Mouse (Mus musculus): ENCODE results near the gene Csnk1e. TPM values are rescaled to one million over a fixed set of nuclear protein-coding genes. Genes with fewer than 3 reads are reported as not detected.

The Csnk1e gene
- polyA plus RNA-seq, 1 experiment from 2014 or later: 216 TPM

- Histone ChIP-seq H3K36me3 (peaks cover 2% of the 10 kb centered on the region; the same call in 1 of the 2 replicates), H3K9me3 (replicated peaks) (no peaks in the 10 kb centered on the region), H3K9ac (replicated peaks) (peak overlapping the region; percentile 38), H3K4me2 (peak overlapping the region; percentile 90), H3K27ac (replicated peaks) (0 out of 2 replicates have a peak overlapping the region, but pooled peaks have one; percentile 28), H3K27me3 (replicated peaks) (0 out of 2 replicates have a peak, but pooled peaks cover 3% of the 10 kb centered on the region), H3K4me1 (peaks cover 51% of the 10 kb centered on the region), H3K4me3 (replicated peaks) (peak overlapping the region; percentile 99)
- 45% methylated on average over 7 of the region's 7 CpGs for WGBS
- no peak for ATAC-seq (ENCODE audit: low FRiP score)
Measured at GRCm38 (mm10) chr15:79400975-79401365, 54.4 kb downstream of the Csnk1e start.

- no peak for ATAC-seq (ENCODE audit: low FRiP score)
- Histone ChIP-seq H3K9me3 (replicated peaks) (no peaks in the 10 kb centered on the region), H3K9ac (replicated peaks) (no peak overlapping the region), H3K36me3 (peaks cover 2% of the 10 kb centered on the region; the same call in 1 of the 2 replicates), H3K27ac (replicated peaks) (0 out of 2 replicates have a peak overlapping the region, but pooled peaks have one; percentile 28), H3K4me1 (peaks cover 55% of the 10 kb centered on the region), H3K4me3 (replicated peaks) (0 out of 2 replicates have a peak overlapping the region, but pooled peaks have one; percentile 99), H3K4me2 (peak overlapping the region; percentile 90), H3K27me3 (replicated peaks) (0 out of 2 replicates have a peak, but pooled peaks cover 3% of the 10 kb centered on the region)
- WGBS: 78% methylated on average over 6 of the region's 6 CpGs
Measured at GRCm38 (mm10) chr15:79400134-79400974, 55.0 kb downstream of the Csnk1e start.

- H3K36me3 ChIP-seq: peaks cover 2% of the 10 kb centered on the region; the same call in 1 of the 2 replicates
- H3K9ac ChIP-seq (replicated peaks): no peak overlapping the region
- peaks cover 65% of the 10 kb centered on the region for H3K4me1 ChIP-seq
- WGBS: 78% methylated on average over 14 of the region's 14 CpGs
- H3K27ac ChIP-seq (replicated peaks): no peak overlapping the region; the same call in 1 of the 2 replicates
- ATAC-seq (ENCODE audit: low FRiP score): no peak
- 0 out of 2 replicates have a peak, but pooled peaks cover 3% of the 10 kb centered on the region for H3K27me3 ChIP-seq (replicated peaks)
- no peak overlapping the region for H3K4me2 ChIP-seq
- H3K9me3 ChIP-seq (replicated peaks): no peaks in the 10 kb centered on the region
- H3K4me3 ChIP-seq (replicated peaks): no peak overlapping the region
Measured at GRCm38 (mm10) chr15:79399231-79400052, 55.9 kb downstream of the Csnk1e start.

- no peak overlapping the region for H3K27ac ChIP-seq (replicated peaks)
- H3K27me3 ChIP-seq (replicated peaks): no peaks in the 10 kb centered on the region
- H3K4me1 ChIP-seq: peaks cover 73% of the 10 kb centered on the region
- 83% methylated on average over 11 of the region's 11 CpGs for WGBS
- no peak overlapping the region for H3K9ac ChIP-seq (replicated peaks)
- H3K9me3 ChIP-seq (replicated peaks): no peaks in the 10 kb centered on the region
- no peak overlapping the region for H3K4me3 ChIP-seq (replicated peaks)
- no peak for ATAC-seq (ENCODE audit: low FRiP score)
- no peak overlapping the region for H3K4me2 ChIP-seq
- peaks cover 2% of the 10 kb centered on the region; the same call in 1 of the 2 replicates for H3K36me3 ChIP-seq
Measured at GRCm38 (mm10) chr15:79396736-79397135, 58.6 kb downstream of the Csnk1e start.

GRCm38 (mm10) chr15:79395281-79395680, 60.1 kb downstream of the Csnk1e start:
- H3K4me3 ChIP-seq (replicated peaks): no peak overlapping the region

GRCm38 (mm10) chr15:79394842-79395241, 60.5 kb downstream of the Csnk1e start:
- no peak overlapping the region for H3K9ac ChIP-seq (replicated peaks)
- H3K9me3 ChIP-seq (replicated peaks): no peaks in the 10 kb centered on the region
- H3K4me2 ChIP-seq: peak overlapping the region; percentile 9; the same call in 1 of the 2 replicates
- no peak overlapping the region for H3K4me3 ChIP-seq (replicated peaks)
- H3K27ac ChIP-seq (replicated peaks): no peak overlapping the region
- H3K36me3 ChIP-seq: peaks cover 2% of the 10 kb centered on the region; the same call in 1 of the 2 replicates
- ATAC-seq (ENCODE audit: low FRiP score): no peak
- no peaks in the 10 kb centered on the region for H3K27me3 ChIP-seq (replicated peaks)
- H3K4me1 ChIP-seq: peaks cover 65% of the 10 kb centered on the region
- WGBS: 80% methylated on average over 4 of the region's 4 CpGs

More at GRCm38 (mm10) chr15:79395281-79395680, 60.1 kb downstream of the Csnk1e start:
- no peak overlapping the region for H3K27ac ChIP-seq (replicated peaks)
- H3K36me3 ChIP-seq: peaks cover 2% of the 10 kb centered on the region; the same call in 1 of the 2 replicates
- H3K4me2 ChIP-seq: peak overlapping the region; percentile 9
- H3K9ac ChIP-seq (replicated peaks): no peak overlapping the region
- WGBS: 87% methylated on average over 6 of the region's 6 CpGs
- no peaks in the 10 kb centered on the region for H3K27me3 ChIP-seq (replicated peaks)
- no peak for ATAC-seq (ENCODE audit: low FRiP score)
- peaks cover 67% of the 10 kb centered on the region for H3K4me1 ChIP-seq
- no peaks in the 10 kb centered on the region for H3K9me3 ChIP-seq (replicated peaks)

- peaks cover 58% of the 10 kb centered on the region for H3K4me1 ChIP-seq
- H3K36me3 ChIP-seq: peaks cover 2% of the 10 kb centered on the region; the same call in 1 of the 2 replicates
- WGBS: 90% methylated on average over 6 of the region's 6 CpGs
- ATAC-seq (ENCODE audit: low FRiP score): no peak
- H3K27me3 ChIP-seq (replicated peaks): no peaks in the 10 kb centered on the region
- H3K4me2 ChIP-seq: no peak overlapping the region
- H3K27ac ChIP-seq (replicated peaks): no peak overlapping the region
- H3K9me3 ChIP-seq (replicated peaks): no peaks in the 10 kb centered on the region
- H3K4me3 ChIP-seq (replicated peaks): no peak overlapping the region
- no peak overlapping the region for H3K9ac ChIP-seq (replicated peaks)
Measured at GRCm38 (mm10) chr15:79393101-79393500, 62.3 kb downstream of the Csnk1e start.

GRCm38 (mm10) chr15:79392527-79392926, 62.8 kb downstream of the Csnk1e start:
- Histone ChIP-seq H3K4me2 (no peak overlapping the region), H3K4me1 (peaks cover 58% of the 10 kb centered on the region), H3K9ac (replicated peaks) (no peak overlapping the region), H3K4me3 (replicated peaks) (no peak overlapping the region), H3K27ac (replicated peaks) (no peak overlapping the region), H3K27me3 (replicated peaks) (no peaks in the 10 kb centered on the region), H3K36me3 (peaks cover 1% of the 10 kb centered on the region; the same call in 1 of the 2 replicates), H3K9me3 (replicated peaks) (no peaks in the 10 kb centered on the region)
- 95% methylated on average over 5 of the region's 5 CpGs for WGBS
- ATAC-seq (ENCODE audit: low FRiP score): no peak

- Histone ChIP-seq H3K4me2 (no peak overlapping the region), H3K4me1 (peaks cover 58% of the 10 kb centered on the region), H3K27ac (replicated peaks) (peak overlapping the region; percentile 48), H3K36me3 (no peaks in the 10 kb centered on the region), H3K9me3 (replicated peaks) (no peaks in the 10 kb centered on the region), H3K4me3 (replicated peaks) (no peak overlapping the region), H3K27me3 (replicated peaks) (no peaks in the 10 kb centered on the region), H3K9ac (replicated peaks) (no peak overlapping the region)
- peak; percentile 48; the same call in 1 of the 2 replicates for ATAC-seq (ENCODE audit: low FRiP score)
- WGBS: 49% methylated on average over 7 of the region's 7 CpGs
Measured at GRCm38 (mm10) chr15:79391447-79392093, 63.8 kb downstream of the Csnk1e start.

GRCm38 (mm10) chr15:79390434-79390833, 64.9 kb downstream of the Csnk1e start:
- no peak for ATAC-seq (ENCODE audit: low FRiP score)
- Histone ChIP-seq H3K36me3 (no peaks in the 10 kb centered on the region), H3K27ac (replicated peaks) (no peak overlapping the region), H3K4me3 (replicated peaks) (no peak overlapping the region), H3K9ac (replicated peaks) (no peak overlapping the region), H3K4me1 (peaks cover 54% of the 10 kb centered on the region), H3K27me3 (replicated peaks) (no peaks in the 10 kb centered on the region), H3K4me2 (no peak overlapping the region), H3K9me3 (replicated peaks) (no peaks in the 10 kb centered on the region)
- WGBS: 87% methylated on average over 6 of the region's 6 CpGs

GRCm38 (mm10) chr15:79388171-79388570, 67.2 kb downstream of the Csnk1e start:
- Histone ChIP-seq H3K4me2 (no peak overlapping the region), H3K4me1 (peaks cover 32% of the 10 kb centered on the region), H3K4me3 (replicated peaks) (no peak overlapping the region), H3K27me3 (replicated peaks) (no peaks in the 10 kb centered on the region), H3K9me3 (replicated peaks) (no peaks in the 10 kb centered on the region), H3K36me3 (no peaks in the 10 kb centered on the region), H3K27ac (replicated peaks) (no peak overlapping the region), H3K9ac (replicated peaks) (no peak overlapping the region)
- WGBS: 79% methylated on average over 6 of the region's 6 CpGs
- no peak for ATAC-seq (ENCODE audit: low FRiP score)

Data from neural tube, embryonic 15.5 days (tissue).